Mouse (Mus musculus) kidney, embryonic 16.5 days (tissue): ENCODE results near the gene Nrcam. TPM values are rescaled to one million over a fixed set of nuclear protein-coding genes. Genes with fewer than 3 reads are reported as not detected.
A peak's percentile ranks its signal among the peaks of the same experiment; 100 is the strongest.

Source experiments
- ATAC-seq: fragments of 200-750 bp; cut with Nextera tagmentation; 2 replicates; pipeline ENCODE4 v1.8.0; 2017; ENCODE audit warnings: moderate TSS enrichment; ENCODE audit not compliant: low FRiP score, low TSS enrichment
- H3K27ac ChIP-seq: fragments of 300-500 bp; sonication (generic); 2 replicates; pipeline ENCODE4 v1.5.1; 2014; ENCODE audit warnings: low read length
- H3K27me3 ChIP-seq: fragments of 300-500 bp; sonication (generic); 2 replicates; pipeline ENCODE4 v1.6.1; 2014; ENCODE audit warnings: low read length, control low read depth, mixed read lengths; ENCODE audit not compliant: insufficient read depth
- H3K36me3 ChIP-seq: fragments of 300-500 bp; sonication (generic); 2 replicates; pipeline ENCODE4 v1.6.1; 2014; ENCODE audit warnings: low read length, control low read depth, mixed read lengths; ENCODE audit not compliant: insufficient read depth
- H3K4me1 ChIP-seq: fragments of 300-500 bp; sonication (generic); 2 replicates; pipeline ENCODE4 v1.6.1; 2014; ENCODE audit warnings: low read length, control low read depth, mixed read lengths; ENCODE audit not compliant: insufficient read depth
- H3K4me2 ChIP-seq: fragments of 300-500 bp; sonication (generic); replicated peaks from 2 replicates; pipeline ENCODE4 v1.6.1; 2014; ENCODE audit warnings: low read depth, low read length
- H3K4me3 ChIP-seq: fragments of 300-500 bp; sonication (generic); 2 replicates; pipeline ENCODE4 v1.5.1; 2014; ENCODE audit warnings: mild to moderate bottlenecking, low read length
- H3K9ac ChIP-seq: fragments of 300-500 bp; sonication (generic); replicated peaks from 2 replicates; pipeline ENCODE4 v1.6.1; 2014; ENCODE audit warnings: low read length
- H3K9me3 ChIP-seq: fragments of 300-500 bp; sonication (generic); 2 replicates; pipeline ENCODE4 v1.6.1; 2016; ENCODE audit warnings: low read length, control low read depth
- WGBS: fragments of 180-500 bp; shearing (Covaris S2); extraction: QIAGEN DNeasy Blood & Tissue Kit; methylation state at CpG from one replicate; pipeline ENCODE4 v1.1.7; 2014; 5-methylcytosine and 5-hydroxymethylcytosine counted together
- polyA plus RNA-seq: library from polyadenylated mRNA; unstranded; fragments of >200 nt; fragmentation: Nextera tagmentation; extraction: Ambion mirVana; gene quantifications from 2 replicates; pipeline ENCODE4 v1.2.1, GENCODE M21; 2015

Nrcam gene
- polyA plus RNA-seq, 1 experiment from 2014 or later, result 10.5 TPM

DNA sequence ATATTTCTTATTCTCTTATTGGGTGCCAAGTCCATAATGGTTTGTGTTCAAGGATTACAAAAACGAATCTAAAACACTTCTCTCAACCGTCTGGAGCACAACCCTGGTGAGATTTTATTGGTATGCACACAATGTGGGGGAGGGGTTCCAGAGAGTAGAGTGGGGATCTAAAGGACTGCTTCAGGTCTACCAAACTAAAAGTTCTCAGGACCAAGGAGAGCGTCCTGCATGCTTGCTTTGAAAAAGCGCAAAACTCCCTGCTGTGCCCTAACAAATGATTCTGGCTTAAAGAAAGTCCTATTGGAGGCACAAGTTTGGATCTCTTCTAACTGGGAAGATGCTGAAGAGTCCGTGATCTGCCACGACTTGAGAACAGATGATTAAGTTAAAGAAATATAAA is 96.4 kb downstream of the Nrcam start:
- Histone ChIP-seq H3K27ac (no peak overlapping the region), H3K9ac (no peak overlapping the region), H3K4me2 (no peak overlapping the region), H3K4me3 (no peak overlapping the region), H3K27me3 (no peaks in the 10 kb centered on the region), H3K36me3 (no peaks in the 10 kb centered on the region), H3K4me1 (no peaks in the 10 kb centered on the region), H3K9me3 (no peaks in the 10 kb centered on the region)
- peak; percentile 69; the same call in 1 of the 2 replicates for ATAC-seq
- WGBS, result 3% methylated on average over 6 of the region's 6 CpGs

DNA sequence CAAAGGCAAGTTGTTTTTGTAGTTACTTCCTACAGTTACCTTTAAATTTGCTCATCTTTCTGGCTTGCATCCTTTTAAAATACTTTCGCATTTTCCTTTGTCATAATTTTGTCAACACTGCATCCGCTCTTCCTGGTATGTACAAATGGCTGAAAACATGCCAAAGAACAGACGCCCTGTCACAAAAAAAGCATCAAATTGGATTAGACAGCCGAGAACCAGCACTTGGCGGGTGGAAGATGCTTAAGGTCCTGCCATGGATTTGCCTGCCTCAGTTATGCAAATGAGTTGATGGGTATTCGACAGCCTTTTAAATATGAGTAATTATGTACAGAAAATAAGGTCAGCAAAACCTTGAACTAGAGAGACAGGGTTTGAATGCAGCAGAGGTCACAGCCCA is 101.7 kb downstream of the Nrcam start:
- H3K4me3 ChIP-seq, result no peak overlapping the region
- ATAC-seq, result no peak
- no peaks in the 10 kb centered on the region for H3K27me3 ChIP-seq
- no peaks in the 10 kb centered on the region for H3K36me3 ChIP-seq
- no peak overlapping the region for H3K4me2 ChIP-seq
- H3K9ac ChIP-seq, result no peak overlapping the region
- H3K9me3 ChIP-seq, result no peaks in the 10 kb centered on the region
- WGBS, result 84% methylated on average over 6 of the region's 6 CpGs
- no peak overlapping the region for H3K27ac ChIP-seq
- no peaks in the 10 kb centered on the region for H3K4me1 ChIP-seq

DNA sequence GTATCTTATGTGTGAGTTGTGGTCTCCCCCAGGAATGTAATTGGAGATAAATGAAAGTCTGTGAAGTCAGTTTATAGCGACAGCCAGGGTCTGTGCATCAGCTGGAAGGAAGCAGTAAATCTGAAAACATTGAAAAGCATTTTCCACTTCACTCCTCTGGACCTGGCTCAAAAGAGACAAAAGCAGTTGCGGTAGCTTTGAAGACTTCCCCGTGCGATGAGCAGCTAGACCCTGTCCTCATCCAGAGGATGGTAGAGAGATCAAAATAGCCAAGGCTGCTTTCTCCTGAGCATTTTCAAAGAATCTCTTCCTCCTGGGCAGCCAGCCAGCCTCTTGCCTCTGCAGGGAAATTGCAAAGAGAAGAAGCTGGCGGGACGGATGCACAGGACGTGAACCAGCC is 102.3 kb downstream of the Nrcam start:
- H3K9me3 ChIP-seq, result no peaks in the 10 kb centered on the region
- H3K36me3 ChIP-seq, result no peaks in the 10 kb centered on the region
- H3K27me3 ChIP-seq, result no peaks in the 10 kb centered on the region
- no peak overlapping the region for H3K4me3 ChIP-seq
- ATAC-seq, result no peak
- H3K4me2 ChIP-seq, result no peak overlapping the region
- H3K9ac ChIP-seq, result no peak overlapping the region
- no peak overlapping the region for H3K27ac ChIP-seq
- no peaks in the 10 kb centered on the region for H3K4me1 ChIP-seq
- 44% methylated on average over 7 of the region's 7 CpGs for WGBS

DNA sequence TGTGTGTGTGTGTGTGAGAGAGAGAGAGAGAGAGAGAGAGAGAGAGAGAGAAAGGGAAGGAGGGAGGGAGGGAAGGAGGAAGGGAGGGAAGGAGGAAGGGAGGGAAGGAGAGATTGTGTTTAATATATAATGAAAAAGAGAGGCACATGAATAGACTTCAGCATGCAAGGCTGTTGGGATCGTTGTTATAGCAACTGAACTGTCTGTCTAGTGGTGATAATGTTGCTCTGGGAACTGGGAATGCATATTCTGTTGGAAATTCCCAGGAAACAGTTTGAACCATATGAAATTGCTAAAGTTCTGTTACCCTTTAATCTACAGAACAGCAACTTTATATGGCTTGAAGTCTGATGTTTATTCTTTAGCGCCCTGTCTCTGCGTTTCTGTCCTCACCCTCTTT is 104.0 kb downstream of the Nrcam start:
- Histone ChIP-seq H3K4me2 (no peak overlapping the region), H3K27ac (no peak overlapping the region), H3K9me3 (no peaks in the 10 kb centered on the region), H3K27me3 (no peaks in the 10 kb centered on the region), H3K9ac (no peak overlapping the region), H3K36me3 (no peaks in the 10 kb centered on the region), H3K4me3 (no peak overlapping the region), H3K4me1 (no peaks in the 10 kb centered on the region)
- WGBS, result 86% methylated on average over 3 of the region's 3 CpGs
- ATAC-seq, result no peak

DNA sequence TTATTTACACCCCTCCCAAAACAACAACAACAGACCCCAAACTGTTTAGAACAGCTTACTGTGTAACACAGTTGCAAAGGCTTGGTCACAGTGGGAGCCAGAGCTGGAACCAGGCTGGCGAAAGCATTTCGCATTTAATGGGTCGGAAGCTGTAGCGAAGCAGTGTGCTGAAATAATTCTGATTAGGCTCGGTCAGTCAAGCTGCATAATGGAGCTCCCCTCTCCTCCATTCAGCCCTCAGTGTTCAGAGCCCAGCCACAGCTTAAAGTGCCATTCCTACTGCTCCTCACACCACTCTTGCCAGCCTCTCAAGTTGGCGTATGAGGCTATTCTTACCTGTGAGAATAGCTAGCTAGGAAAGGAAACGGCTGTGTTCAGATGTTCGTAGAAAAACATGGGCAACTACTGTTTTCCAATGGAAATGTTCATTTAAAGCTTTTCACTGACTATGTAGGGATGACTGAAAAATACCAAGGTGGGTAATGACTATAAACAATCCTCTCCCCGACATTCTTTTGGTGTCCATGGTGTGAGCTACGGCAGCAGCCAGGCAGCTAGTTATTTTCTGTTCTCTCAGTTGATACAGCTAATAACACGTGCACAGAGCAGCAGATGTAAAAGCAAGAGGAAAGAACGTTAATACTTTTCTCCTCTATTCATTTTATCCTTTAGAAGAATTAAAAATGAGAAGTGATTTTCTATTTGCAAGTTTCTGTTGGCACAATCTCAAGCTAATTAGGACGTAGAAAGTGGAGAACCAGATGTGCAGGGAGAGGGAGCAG is 108.6 kb downstream of the Nrcam start:
- Histone ChIP-seq H3K27me3 (no peaks in the 10 kb centered on the region), H3K36me3 (no peaks in the 10 kb centered on the region), H3K27ac (no peak overlapping the region), H3K4me3 (no peak overlapping the region), H3K4me2 (no peak overlapping the region), H3K9me3 (no peaks in the 10 kb centered on the region), H3K9ac (no peak overlapping the region), H3K4me1 (no peaks in the 10 kb centered on the region)
- 73% methylated on average over 13 of the region's 13 CpGs for WGBS
- ATAC-seq, result no peak

DNA sequence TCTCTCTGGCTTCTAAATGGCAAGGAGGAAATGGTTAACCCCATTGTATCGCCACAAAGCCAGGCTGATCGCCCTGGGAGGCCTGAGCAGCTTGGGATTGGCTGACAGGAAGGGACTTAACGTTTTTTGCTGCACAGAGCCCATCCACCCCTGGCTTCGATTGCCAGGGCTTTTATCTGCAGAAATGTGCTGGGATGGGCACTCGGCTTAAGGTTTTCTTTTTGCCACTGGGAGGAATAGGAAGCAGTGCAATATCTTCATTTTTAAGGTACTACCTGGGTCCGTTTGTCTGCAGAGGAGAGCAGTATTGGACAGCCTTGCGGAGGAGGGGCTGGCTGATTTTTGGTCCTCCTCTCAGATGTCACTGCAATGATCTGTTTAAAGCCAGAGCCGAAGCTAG is 110.2 kb downstream of the Nrcam start:
- 12% methylated on average over 8 of the region's 8 CpGs for WGBS

DNA sequence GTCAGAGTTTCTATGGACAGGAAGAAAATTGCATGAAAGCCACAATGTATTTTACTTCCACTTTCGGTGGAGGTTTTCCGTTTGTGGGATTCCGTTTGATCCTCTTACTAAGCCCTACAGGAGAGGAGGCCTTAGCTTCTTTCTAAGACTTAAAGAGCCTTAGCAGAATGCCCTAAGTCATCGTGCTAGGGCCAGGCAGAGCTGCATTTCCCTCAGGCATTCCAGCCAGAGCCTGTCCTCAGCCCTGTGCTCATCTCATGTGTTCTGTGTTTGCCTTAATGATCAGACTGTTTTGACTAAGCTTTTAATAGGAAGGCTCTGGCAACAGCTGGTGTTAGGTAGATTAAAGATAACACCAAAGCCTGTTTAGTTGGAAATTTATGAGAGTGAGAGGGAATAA is 111.5 kb downstream of the Nrcam start:
- no peak for ATAC-seq
- Histone ChIP-seq H3K4me1 (no peaks in the 10 kb centered on the region), H3K36me3 (no peaks in the 10 kb centered on the region), H3K4me2 (no peak overlapping the region), H3K27ac (no peak overlapping the region), H3K4me3 (no peak overlapping the region), H3K9ac (no peak overlapping the region), H3K9me3 (no peaks in the 10 kb centered on the region), H3K27me3 (no peaks in the 10 kb centered on the region)
- WGBS, result 58% methylated on average over 4 of the region's 4 CpGs

More for the DNA sequence above, 110.2 kb downstream of the Nrcam start:
- H3K36me3 ChIP-seq, result no peaks in the 10 kb centered on the region
- ATAC-seq, result no peak
- H3K4me3 ChIP-seq, result no peak overlapping the region
- no peaks in the 10 kb centered on the region for H3K27me3 ChIP-seq
- H3K9ac ChIP-seq, result 0 out of 2 replicates have a peak overlapping the region, but pooled peaks have one; percentile 1
- H3K4me2 ChIP-seq, result peak overlapping the region; percentile 19; the same call in 1 of the 2 replicates
- H3K27ac ChIP-seq, result no peak overlapping the region
- H3K4me1 ChIP-seq, result no peaks in the 10 kb centered on the region
- no peaks in the 10 kb centered on the region for H3K9me3 ChIP-seq

DNA sequence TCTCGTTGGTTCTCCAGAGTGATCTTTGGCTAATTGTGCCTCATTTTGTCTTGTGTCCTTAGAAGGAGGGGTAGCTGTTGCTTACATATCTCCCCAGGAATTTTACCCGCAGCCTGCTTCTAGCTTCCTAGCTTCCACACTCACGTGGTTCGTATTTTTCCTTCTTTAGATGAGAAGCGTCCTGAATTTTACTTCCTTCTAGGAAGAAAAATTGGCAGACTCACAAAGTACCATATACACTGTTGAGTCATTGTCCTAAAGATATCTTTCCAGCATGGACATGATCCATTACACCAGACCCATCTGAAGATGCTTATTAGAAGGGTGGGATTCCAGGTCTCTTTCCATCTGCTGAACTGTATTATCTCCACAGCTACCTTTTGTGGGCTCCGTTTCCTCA is 122.2 kb downstream of the Nrcam start:
- no peaks in the 10 kb centered on the region for H3K9me3 ChIP-seq
- H3K27ac ChIP-seq, result no peak overlapping the region
- H3K36me3 ChIP-seq, result no peaks in the 10 kb centered on the region
- H3K4me1 ChIP-seq, result no peaks in the 10 kb centered on the region
- H3K4me2 ChIP-seq, result no peak overlapping the region
- no peak for ATAC-seq
- no peaks in the 10 kb centered on the region for H3K27me3 ChIP-seq
- H3K4me3 ChIP-seq, result no peak overlapping the region
- WGBS, result 74% methylated on average over 6 of the region's 6 CpGs
- no peak overlapping the region for H3K9ac ChIP-seq

DNA sequence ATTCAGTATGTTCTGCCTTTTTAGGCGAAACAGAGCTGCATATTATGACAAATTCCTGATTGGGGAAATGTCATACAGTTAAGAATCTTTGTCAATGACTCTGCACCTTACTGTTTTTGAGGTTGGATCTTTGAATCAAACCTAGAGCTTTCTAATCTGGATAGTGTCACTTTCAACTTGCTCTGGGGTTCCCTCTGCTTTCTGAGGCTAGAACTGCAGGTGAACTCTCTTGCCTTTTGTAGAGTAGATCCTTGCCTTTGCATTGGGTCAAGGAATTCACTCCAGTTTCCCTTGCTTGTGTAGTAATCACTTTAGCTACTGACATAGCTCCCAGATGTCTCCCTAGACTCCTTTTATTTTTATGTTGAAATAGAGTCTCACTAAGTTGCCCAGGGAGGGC is 123.1 kb downstream of the Nrcam start:
- Histone ChIP-seq H3K4me2 (no peak overlapping the region), H3K4me3 (no peak overlapping the region), H3K27ac (no peak overlapping the region), H3K9me3 (no peaks in the 10 kb centered on the region), H3K36me3 (no peaks in the 10 kb centered on the region), H3K27me3 (no peaks in the 10 kb centered on the region), H3K9ac (no peak overlapping the region), H3K4me1 (no peaks in the 10 kb centered on the region)
- WGBS, result 56% methylated on average over 1 of the region's 1 CpGs
- no peak for ATAC-seq

DNA sequence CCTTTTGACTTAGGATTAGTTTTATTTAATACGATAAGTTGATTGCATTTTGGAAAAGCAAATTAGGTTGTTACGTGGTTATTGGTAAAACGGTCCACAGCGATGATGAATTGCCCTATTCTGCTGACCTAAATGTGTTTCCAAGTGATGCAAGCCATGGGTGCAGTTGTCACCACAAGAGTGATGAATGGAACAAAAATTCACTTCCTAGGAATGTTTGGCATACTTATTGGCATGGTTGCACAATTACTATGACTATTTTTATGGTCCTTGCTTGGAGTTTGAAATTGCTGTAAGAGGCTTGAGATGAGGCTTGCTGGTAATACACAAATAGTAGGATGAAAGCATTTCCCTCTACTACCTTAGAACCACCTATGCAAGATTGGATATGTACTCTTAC is 125.1 kb downstream of the Nrcam start:
- no peaks in the 10 kb centered on the region for H3K9me3 ChIP-seq
- no peaks in the 10 kb centered on the region for H3K4me1 ChIP-seq
- WGBS, result 90% methylated on average over 4 of the region's 4 CpGs
- H3K27ac ChIP-seq, result no peak overlapping the region
- H3K27me3 ChIP-seq, result no peaks in the 10 kb centered on the region
- H3K4me3 ChIP-seq, result no peak overlapping the region
- no peak for ATAC-seq
- H3K36me3 ChIP-seq, result no peaks in the 10 kb centered on the region
- no peak overlapping the region for H3K4me2 ChIP-seq
- H3K9ac ChIP-seq, result no peak overlapping the region
